Mouse (Mus musculus): Measurements from ENCODE around the gene Prm1. TPM values are rescaled to one million over a fixed set of nuclear protein-coding genes. Genes with fewer than 3 reads are reported as not detected.
A peak's percentile ranks its signal among the peaks of the same experiment; 100 is the strongest.

Gene Prm1
- polyA plus RNA-seq, 1 experiment, result not detected

GRCm38 (mm10) chr16:10773543-10773942 lies 32.1 kb downstream of the Prm1 start:
- TF ChIP-seq CTCF (IDR thresholded peaks at IDR 0.05; ENCODE audit: borderline replicate concordance, insufficient read depth, low read length) (no peak), POLR2A (IDR thresholded peaks at IDR 0.05; ENCODE audit: low read depth, low read length) (no peak)
- no peak overlapping the region for H3K4me3 ChIP-seq (ENCODE audit: insufficient read depth, low read length)

GRCm38 (mm10) chr16:10771769-10772510 lies 33.7 kb downstream of the Prm1 start:
- Histone ChIP-seq H3K4me3 (ENCODE audit: insufficient read depth, low read length) (no peak overlapping the region), H3K4me1 (ENCODE audit: control insufficient read depth, insufficient read depth, low read length) (peaks cover 6% of the 10 kb centered on the region; the same call in 1 of the 2 replicates), H3K27ac (ENCODE audit: insufficient read depth, low read length) (no peak overlapping the region)
- TF ChIP-seq POLR2A (IDR thresholded peaks at IDR 0.05; ENCODE audit: low read depth, low read length), result no peak
- TF ChIP-seq CTCF (IDR thresholded peaks at IDR 0.05; ENCODE audit: borderline replicate concordance, insufficient read depth, low read length), result no peak

More at GRCm38 (mm10) chr16:10773543-10773942, 32.1 kb downstream of the Prm1 start:
- H3K4me1 ChIP-seq (ENCODE audit: control insufficient read depth, insufficient read depth, low read length), result peaks cover 6% of the 10 kb centered on the region; the same call in 1 of the 2 replicates
- no peak overlapping the region for H3K27ac ChIP-seq (ENCODE audit: insufficient read depth, low read length)

- Histone ChIP-seq H3K27ac (ENCODE audit: insufficient read depth, low read length) (no peak overlapping the region), H3K4me1 (ENCODE audit: control insufficient read depth, insufficient read depth, low read length) (no peaks in the 10 kb centered on the region), H3K4me3 (ENCODE audit: insufficient read depth, low read length) (no peak overlapping the region)
- TF ChIP-seq CTCF (IDR thresholded peaks at IDR 0.05; ENCODE audit: borderline replicate concordance, insufficient read depth, low read length) (no peak), POLR2A (IDR thresholded peaks at IDR 0.05; ENCODE audit: low read depth, low read length) (no peak)
These were observed 34.9 kb downstream of the Prm1 start for GRCm38 (mm10) chr16:10770531-10771325.

GRCm38 (mm10) chr16:10769661-10770060 lies 36.0 kb downstream of the Prm1 start:
- TF ChIP-seq POLR2A (IDR thresholded peaks at IDR 0.05; ENCODE audit: low read depth, low read length) (no peak), CTCF (IDR thresholded peaks at IDR 0.05; ENCODE audit: borderline replicate concordance, insufficient read depth, low read length) (no peak)
- H3K4me1 ChIP-seq (ENCODE audit: control insufficient read depth, insufficient read depth, low read length), result no peaks in the 10 kb centered on the region
- H3K4me3 ChIP-seq (ENCODE audit: insufficient read depth, low read length), result no peak overlapping the region
- H3K27ac ChIP-seq (ENCODE audit: insufficient read depth, low read length), result no peak overlapping the region

GRCm38 (mm10) chr16:10768821-10769220 lies 36.8 kb downstream of the Prm1 start:
- TF ChIP-seq POLR2A (IDR thresholded peaks at IDR 0.05; ENCODE audit: low read depth, low read length), result no peak
- no peak for TF ChIP-seq CTCF (IDR thresholded peaks at IDR 0.05; ENCODE audit: borderline replicate concordance, insufficient read depth, low read length)
- Histone ChIP-seq H3K4me3 (ENCODE audit: insufficient read depth, low read length) (no peak overlapping the region), H3K27ac (ENCODE audit: insufficient read depth, low read length) (no peak overlapping the region), H3K4me1 (ENCODE audit: control insufficient read depth, insufficient read depth, low read length) (no peaks in the 10 kb centered on the region)

- Histone ChIP-seq H3K4me3 (ENCODE audit: insufficient read depth, low read length) (no peak overlapping the region), H3K27ac (ENCODE audit: insufficient read depth, low read length) (no peak overlapping the region), H3K4me1 (ENCODE audit: control insufficient read depth, insufficient read depth, low read length) (no peaks in the 10 kb centered on the region)
- TF ChIP-seq CTCF (IDR thresholded peaks at IDR 0.05; ENCODE audit: borderline replicate concordance, insufficient read depth, low read length) (0 out of 2 replicates have a peak, but pooled peaks have one; percentile 17), POLR2A (IDR thresholded peaks at IDR 0.05; ENCODE audit: low read depth, low read length) (no peak)
These were observed 38.5 kb downstream of the Prm1 start for GRCm38 (mm10) chr16:10767158-10767557.

- no peak overlapping the region for H3K27ac ChIP-seq (ENCODE audit: insufficient read depth, low read length)
- no peak for TF ChIP-seq POLR2A (IDR thresholded peaks at IDR 0.05; ENCODE audit: low read depth, low read length)
- no peak for TF ChIP-seq CTCF (IDR thresholded peaks at IDR 0.05; ENCODE audit: borderline replicate concordance, insufficient read depth, low read length)
- no peaks in the 10 kb centered on the region for H3K4me1 ChIP-seq (ENCODE audit: control insufficient read depth, insufficient read depth, low read length)
- no peak overlapping the region for H3K4me3 ChIP-seq (ENCODE audit: insufficient read depth, low read length)
These were observed 41.3 kb downstream of the Prm1 start for GRCm38 (mm10) chr16:10764323-10764722.

- Histone ChIP-seq H3K4me3 (ENCODE audit: insufficient read depth, low read length) (no peak overlapping the region), H3K4me1 (ENCODE audit: control insufficient read depth, insufficient read depth, low read length) (no peaks in the 10 kb centered on the region), H3K27ac (ENCODE audit: insufficient read depth, low read length) (no peak overlapping the region)
- TF ChIP-seq POLR2A (IDR thresholded peaks at IDR 0.05; ENCODE audit: low read depth, low read length) (no peak), CTCF (IDR thresholded peaks at IDR 0.05; ENCODE audit: borderline replicate concordance, insufficient read depth, low read length) (no peak)
These were observed 41.9 kb downstream of the Prm1 start for GRCm38 (mm10) chr16:10763540-10764264.

- no peak overlapping the region for H3K27ac ChIP-seq (ENCODE audit: insufficient read depth, low read length)
- no peak for TF ChIP-seq CTCF (IDR thresholded peaks at IDR 0.05; ENCODE audit: borderline replicate concordance, insufficient read depth, low read length)
- no peaks in the 10 kb centered on the region for H3K4me1 ChIP-seq (ENCODE audit: control insufficient read depth, insufficient read depth, low read length)
- no peak overlapping the region for H3K4me3 ChIP-seq (ENCODE audit: insufficient read depth, low read length)
These were observed 43.0 kb downstream of the Prm1 start for GRCm38 (mm10) chr16:10762569-10763180.
